8 mouse cellular contexts compared by ENCODE assay signal in the genomic region with DNA sequence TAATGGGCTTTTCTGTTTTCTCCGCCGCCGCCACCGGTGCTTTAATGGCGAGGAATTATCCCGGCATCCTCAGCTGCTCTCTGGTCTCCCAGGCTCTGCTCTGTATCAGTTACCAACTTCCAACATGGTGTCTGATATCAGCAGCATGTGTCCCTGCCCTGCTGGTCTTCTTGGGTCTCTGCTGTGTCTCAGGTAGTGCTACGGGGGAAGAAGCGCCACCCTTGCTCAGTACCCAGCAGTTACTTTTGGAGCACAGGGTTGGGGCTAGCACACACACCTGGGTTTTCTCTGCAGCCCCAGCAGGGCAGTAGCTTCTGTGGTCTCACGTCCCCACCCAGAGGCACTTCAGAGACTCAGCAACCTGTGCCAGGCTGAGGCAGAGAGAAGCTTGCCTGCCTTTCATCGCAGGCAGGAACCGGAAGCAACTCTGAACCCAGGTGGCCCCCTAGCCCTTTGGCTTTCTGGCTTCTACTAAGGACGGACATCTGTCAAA. TPM values are rescaled to one million over a fixed set of nuclear protein-coding genes. Genes with fewer than 3 reads are reported as not detected.
DNase-seq lines count a peak whose midpoint lies in the region; ATAC-seq and TF ChIP-seq lines count a peak whose summit lies in the region.

No protein-coding gene starts in this region.

- peak; percentile 82 for ATAC-seq in erythroid progenitor cell, adult 5-6 weeks (replicated peaks; ENCODE audit: low FRiP score, poor library complexity, severe bottlenecking)
- peak; percentile 74 for ATAC-seq in kidney, postnatal 0 days (replicated peaks; ENCODE audit: low FRiP score, low read depth)
- ATAC-seq in stomach, embryonic 15.5 days (ENCODE audit: insufficient read depth, low FRiP score, low read depth) = peak; percentile 70

- peaks cover 28% of the 10 kb centered on the region for H3K4me1 ChIP-seq in E14TG2a.4 (replicated peaks; ENCODE audit: low read depth, low read length)
- no peaks in the 10 kb centered on the region for H3K4me1 ChIP-seq in kidney, postnatal 0 days (replicated peaks; ENCODE audit: insufficient read depth, low read length)
- peaks cover 50% of the 10 kb centered on the region for H3K4me1 ChIP-seq in megakaryocyte, embryonic 14.5 days
- peaks cover 10% of the 10 kb centered on the region; the same call in 1 of the 2 replicates for H3K4me1 ChIP-seq in stomach, embryonic 15.5 days

- DNase-seq in A20 (ENCODE audit: low read depth, low spot score) = peak; percentile 90
- peak; percentile 59 for DNase-seq in kidney, postnatal 0 days (ENCODE audit: low spot score)
- no peak for DNase-seq in right cerebral cortex, postnatal 4 days
- no peak for DNase-seq in ovary, postnatal 14 days (ENCODE audit: low spot score)

- WGBS in kidney, postnatal 0 days = 6% methylated on average over 12 of the region's 12 CpGs
- WGBS in stomach, embryonic 15.5 days = 9% methylated on average over 12 of the region's 12 CpGs

- no peak for TF ChIP-seq CTCF in E14TG2a.4 (conservative IDR thresholded peaks at IDR 0.05; ENCODE audit: low read length)
- TF ChIP-seq CTCF in kidney, postnatal 0 days (IDR thresholded peaks at IDR 0.05; ENCODE audit: low read depth) = peak; percentile 54

- H3K27me3 ChIP-seq in E14TG2a.4 (ENCODE audit: insufficient read depth, low read length) = peaks cover 6% of the 10 kb centered on the region; the same call in 1 of the 2 replicates
- no peaks in the 10 kb centered on the region for H3K27me3 ChIP-seq in kidney, postnatal 0 days (ENCODE audit: insufficient read depth, low read length)
- peaks cover 2% of the 10 kb centered on the region for H3K27me3 ChIP-seq in megakaryocyte, embryonic 14.5 days (replicated peaks)
- H3K27me3 ChIP-seq in stomach, embryonic 15.5 days (replicated peaks) = no peaks in the 10 kb centered on the region

- H3K36me3 ChIP-seq in E14TG2a.4 (ENCODE audit: insufficient read depth, low read length) = no peaks in the 10 kb centered on the region
- H3K36me3 ChIP-seq in kidney, postnatal 0 days (ENCODE audit: insufficient read depth, low read length) = no peaks in the 10 kb centered on the region
- H3K36me3 ChIP-seq in megakaryocyte, embryonic 14.5 days (replicated peaks; ENCODE audit: low read length) = peaks cover 54% of the 10 kb centered on the region
- H3K36me3 ChIP-seq in stomach, embryonic 15.5 days = no peaks in the 10 kb centered on the region

- H3K9me3 ChIP-seq in E14TG2a.4 (ENCODE audit: low read length) = peaks cover 4% of the 10 kb centered on the region
- H3K9me3 ChIP-seq in kidney, postnatal 0 days (replicated peaks; ENCODE audit: low read length) = no peaks in the 10 kb centered on the region
- H3K9me3 ChIP-seq in megakaryocyte, embryonic 14.5 days = 0 out of 2 replicates have a peak, but pooled peaks cover 6% of the 10 kb centered on the region
- H3K9me3 ChIP-seq in stomach, embryonic 15.5 days = no peaks in the 10 kb centered on the region

- peak overlapping the region; percentile 71 for H3K4me3 ChIP-seq in E14TG2a.4 (replicated peaks; ENCODE audit: low read length)
- H3K4me3 ChIP-seq in kidney, postnatal 0 days (replicated peaks; ENCODE audit: low read depth, low read length) = peak overlapping the region; percentile 34
- H3K4me3 ChIP-seq in megakaryocyte, embryonic 14.5 days (replicated peaks) = peak overlapping the region; percentile 89
- H3K4me3 ChIP-seq in stomach, embryonic 15.5 days (replicated peaks) = peak overlapping the region; percentile 49

- peak overlapping the region; percentile 75 for H3K27ac ChIP-seq in kidney, postnatal 0 days
- peak overlapping the region; percentile 72 for H3K27ac ChIP-seq in stomach, embryonic 15.5 days

- H3K9ac ChIP-seq in kidney, postnatal 0 days (ENCODE audit: low read depth, low read length) = peak overlapping the region; percentile 28; the same call in 1 of the 2 replicates
- no peak overlapping the region; the same call in 1 of the 2 replicates for H3K9ac ChIP-seq in stomach, embryonic 15.5 days

- H3K4me2 ChIP-seq in kidney, postnatal 0 days (ENCODE audit: low read length) = peak overlapping the region; percentile 77
- H3K4me2 ChIP-seq in stomach, embryonic 15.5 days = peak overlapping the region; percentile 60

RNA-seq across cellular contexts. Expression of gene Coq8a, which starts 26.9 kb away (rescaled TPM):
- total RNA-seq in erythroid progenitor cell, adult 5-6 weeks (2015; ENCODE audit: low replicate concordance) = 1.7 TPM in 1 of 2 replicates, not detected in the other
- 0.90 TPM in 1 of 2 replicates, not detected in the other for total RNA-seq in erythroid progenitor cell, adult 5-6 weeks (2017; ENCODE audit: low replicate concordance)
- 31.5 and 33.6 TPM in 2 replicates for polyA plus RNA-seq in kidney, postnatal 0 days (2015; fragmentation: Nextera tagmentation; extraction: Ambion mirVana)
- polyA plus RNA-seq in megakaryocyte, embryonic 14.5 days (2012; ENCODE audit: insufficient read depth, low replicate concordance) = 3.1 and 3.4 TPM in 2 replicates
- 16.0 and 20.6 TPM in 2 replicates for polyA plus RNA-seq in stomach, embryonic 15.5 days (2015; fragmentation: Nextera tagmentation; extraction: Ambion mirVana)

RNA-seq across cellular contexts. Expression of gene Psen2, which starts 37.0 kb away (rescaled TPM):
- 4.2 and 12.6 TPM in 2 replicates for total RNA-seq in erythroid progenitor cell, adult 5-6 weeks (2015; ENCODE audit: low replicate concordance)
- 5.9 and 7.3 TPM in 2 replicates for total RNA-seq in erythroid progenitor cell, adult 5-6 weeks (2017; ENCODE audit: low replicate concordance)
- 19.8 and 20.8 TPM in 2 replicates for polyA plus RNA-seq in kidney, postnatal 0 days (2015; fragmentation: Nextera tagmentation; extraction: Ambion mirVana)
- 36.6 and 38.6 TPM in 2 replicates for polyA plus RNA-seq in megakaryocyte, embryonic 14.5 days (2012; ENCODE audit: insufficient read depth, low replicate concordance)
- polyA plus RNA-seq in stomach, embryonic 15.5 days (2015; fragmentation: Nextera tagmentation; extraction: Ambion mirVana) = 19.2 and 20.3 TPM in 2 replicates

Comparison
In these comparisons a context has a peak if more than half of its experiments do, and no peak if none do; other contexts are left out.
1. DNase-seq: peak in A20 (single experiment) and kidney, postnatal 0 days (single experiment); none in right cerebral cortex, postnatal 4 days (single experiment) and ovary, postnatal 14 days (single experiment).
2. H3K4me3 ChIP-seq: peak in every context shown above with its lines; median percentile 89 in megakaryocyte, embryonic 14.5 days; 71 in E14TG2a.4; 49 in stomach, embryonic 15.5 days; 34 in kidney, postnatal 0 days.
3. Peak in every context shown above with its lines, with median percentiles within 50 percentile points of each other: ATAC-seq.